Mouse (Mus musculus) lung, embryonic 16.5 days (tissue): ENCODE results near the gene Tmc4. TPM values are rescaled to one million over a fixed set of nuclear protein-coding genes. Genes with fewer than 3 reads are reported as not detected.
A peak's percentile ranks its signal among the peaks of the same experiment; 100 is the strongest.

ENCODE experiments used
- ATAC-seq: fragments of 200-750 bp; cut with Nextera tagmentation; 2 replicates; pipeline ENCODE4 v1.8.0; 2017; ENCODE audit warnings: low read depth, mild to moderate bottlenecking, moderate library complexity
- H3K27ac ChIP-seq: fragments of 300-500 bp; sonication (generic); 2 replicates; pipeline ENCODE4 v1.5.1; 2014; ENCODE audit warnings: mild to moderate bottlenecking, control low read depth, low read length
- H3K27me3 ChIP-seq: fragments of 300-500 bp; sonication (generic); 2 replicates; pipeline ENCODE4 v1.6.1; 2014; ENCODE audit warnings: low read depth, low read length, mixed read lengths; ENCODE audit not compliant: control insufficient read depth, insufficient read depth
- H3K36me3 ChIP-seq: fragments of 300-500 bp; sonication (generic); 2 replicates; pipeline ENCODE4 v1.6.1; 2014; ENCODE audit warnings: low read length; ENCODE audit not compliant: control insufficient read depth, insufficient read depth
- H3K4me1 ChIP-seq: fragments of 300-500 bp; sonication (generic); replicated peaks from 2 replicates; pipeline ENCODE4 v1.6.1; 2014; ENCODE audit warnings: low read length, mixed read lengths; ENCODE audit not compliant: control insufficient read depth, insufficient read depth
- H3K4me2 ChIP-seq: fragments of 300-500 bp; sonication (generic); 2 replicates; pipeline ENCODE4 v1.6.1; 2014; ENCODE audit warnings: low read depth, low read length, control low read depth
- H3K4me3 ChIP-seq: fragments of 300-500 bp; sonication (generic); 2 replicates; pipeline ENCODE4 v1.5.1; 2014; ENCODE audit warnings: mild to moderate bottlenecking, low read length, control low read depth
- H3K9ac ChIP-seq: fragments of 300-500 bp; sonication (generic); 2 replicates; pipeline ENCODE4 v1.6.1; 2014; ENCODE audit warnings: low read length, control low read depth
- H3K9me3 ChIP-seq: fragments of 300-500 bp; sonication (generic); 2 replicates; pipeline ENCODE4 v1.6.1; 2016; ENCODE audit warnings: low read length; ENCODE audit not compliant: control insufficient read depth
- WGBS: fragments of 180-500 bp; shearing (Covaris S2); extraction: QIAGEN DNeasy Blood & Tissue Kit; methylation state at CpG from one replicate; pipeline ENCODE4 v1.1.7; 2014; 5-methylcytosine and 5-hydroxymethylcytosine counted together
- polyA plus RNA-seq: library from polyadenylated mRNA; unstranded; fragments of >200 nt; fragmentation: Nextera tagmentation; extraction: Ambion mirVana; gene quantifications from 2 replicates; pipeline ENCODE4 v1.2.1, GENCODE M21; 2015

The Tmc4 gene
- polyA plus RNA-seq, 1 experiment from 2014 or later = 33.8 TPM

GRCm38 (mm10) chr7:3646641-3647040, 30.7 kb downstream of the Tmc4 start:
- peak overlapping the region; percentile 98 for H3K4me3 ChIP-seq
- peaks cover 33% of the 10 kb centered on the region for H3K4me1 ChIP-seq
- H3K27ac ChIP-seq = no peak overlapping the region
- no peaks in the 10 kb centered on the region for H3K9me3 ChIP-seq
- no peak for ATAC-seq
- H3K9ac ChIP-seq = peak overlapping the region; percentile 97
- peaks cover 17% of the 10 kb centered on the region for H3K36me3 ChIP-seq
- 50% methylated on average over 4 of the region's 4 CpGs for WGBS
- H3K27me3 ChIP-seq = no peaks in the 10 kb centered on the region
- H3K4me2 ChIP-seq = peak overlapping the region; percentile 93

GRCm38 (mm10) chr7:3646188-3646587, 31.2 kb downstream of the Tmc4 start:
- Histone ChIP-seq H3K4me3 (peak overlapping the region; percentile 98), H3K27ac (no peak overlapping the region; the same call in none of the 2 replicates), H3K4me2 (peak overlapping the region; percentile 93), H3K27me3 (no peaks in the 10 kb centered on the region), H3K4me1 (peaks cover 33% of the 10 kb centered on the region), H3K9me3 (no peaks in the 10 kb centered on the region), H3K36me3 (peaks cover 12% of the 10 kb centered on the region), H3K9ac (peak overlapping the region; percentile 97)
- 6% methylated on average over 9 of the region's 9 CpGs for WGBS
- ATAC-seq = no peak

- peak overlapping the region; percentile 93 for H3K4me2 ChIP-seq
- WGBS = 0% methylated on average over 51 of the region's 58 CpGs
- H3K4me1 ChIP-seq = peaks cover 33% of the 10 kb centered on the region
- H3K27me3 ChIP-seq = no peaks in the 10 kb centered on the region
- peak overlapping the region; percentile 99 for H3K27ac ChIP-seq
- H3K36me3 ChIP-seq = peaks cover 11% of the 10 kb centered on the region
- peak overlapping the region; percentile 97 for H3K9ac ChIP-seq
- peak overlapping the region; percentile 98 for H3K4me3 ChIP-seq
- H3K9me3 ChIP-seq = no peaks in the 10 kb centered on the region
- peak; percentile 0; the same call in 1 of the 2 replicates for ATAC-seq
These were observed 31.8 kb downstream of the Tmc4 start for GRCm38 (mm10) chr7:3645488-3646025.

- WGBS = 0% methylated on average over 57 of the region's 58 CpGs
- Histone ChIP-seq H3K4me2 (peak within 1 kb of the TSS; percentile 93), H3K27ac (peak within 1 kb of the TSS; percentile 99), H3K9me3 (no peaks in the 10 kb centered on the region), H3K27me3 (no peaks in the 10 kb centered on the region), H3K9ac (peak within 1 kb of the TSS; percentile 97), H3K4me3 (peak within 1 kb of the TSS; percentile 98), H3K4me1 (peaks cover 33% of the 10 kb centered on the region), H3K36me3 (peaks cover 10% of the 10 kb centered on the region)
- ATAC-seq = peak; percentile 98
These were observed 32.5 kb downstream of the Tmc4 start, which contains the start of gene Cnot3 for GRCm38 (mm10) chr7:3644672-3645487. Gene Cnot3 (plus strand): TSS chr7:3645268.

- ATAC-seq = no peak
- Histone ChIP-seq H3K36me3 (peaks cover 14% of the 10 kb centered on the region), H3K9ac (peak overlapping the region; percentile 42), H3K27ac (peak overlapping the region; percentile 82), H3K9me3 (no peaks in the 10 kb centered on the region), H3K4me3 (peak overlapping the region; percentile 56), H3K27me3 (no peaks in the 10 kb centered on the region), H3K4me1 (peaks cover 33% of the 10 kb centered on the region), H3K4me2 (peak overlapping the region; percentile 71)
- WGBS = 1% methylated on average over 11 of the region's 11 CpGs
These were observed 33.0 kb downstream of the Tmc4 start for GRCm38 (mm10) chr7:3644348-3644671.

- Histone ChIP-seq H3K4me1 (peaks cover 33% of the 10 kb centered on the region), H3K27me3 (no peaks in the 10 kb centered on the region), H3K9me3 (no peaks in the 10 kb centered on the region), H3K4me3 (peak overlapping the region; percentile 56), H3K27ac (peak overlapping the region; percentile 82; the same call in 1 of the 2 replicates), H3K36me3 (peaks cover 14% of the 10 kb centered on the region; the same call in 1 of the 2 replicates), H3K9ac (peak overlapping the region; percentile 42), H3K4me2 (peak overlapping the region; percentile 71)
- no peak for ATAC-seq
- whole genome bisulfite sequencing = 16% methylated on average over 9 of the region's 9 CpGs
These were observed 33.5 kb downstream of the Tmc4 start for GRCm38 (mm10) chr7:3643843-3644242.

- 65% methylated on average over 5 of the region's 5 CpGs for WGBS
- Histone ChIP-seq H3K9me3 (no peaks in the 10 kb centered on the region), H3K9ac (no peak overlapping the region), H3K27ac (no peak overlapping the region), H3K36me3 (peaks cover 16% of the 10 kb centered on the region; the same call in 1 of the 2 replicates), H3K4me2 (no peak overlapping the region; the same call in 1 of the 2 replicates), H3K4me1 (peaks cover 30% of the 10 kb centered on the region), H3K4me3 (no peak overlapping the region), H3K27me3 (no peaks in the 10 kb centered on the region)
- no peak for ATAC-seq
These were observed 33.9 kb downstream of the Tmc4 start for GRCm38 (mm10) chr7:3643412-3643811.

- ATAC-seq = no peak; the same call in 1 of the 2 replicates
- H3K9me3 ChIP-seq = no peaks in the 10 kb centered on the region
These were observed 46.9 kb downstream of the Tmc4 start for GRCm38 (mm10) chr7:3630478-3630815.

More at GRCm38 (mm10) chr7:3630478-3630815, 46.9 kb downstream of the Tmc4 start:
- peaks cover 2% of the 10 kb centered on the region; the same call in 1 of the 2 replicates for H3K36me3 ChIP-seq
- H3K4me3 ChIP-seq = peak overlapping the region; percentile 61
- no peak overlapping the region for H3K27ac ChIP-seq
- 50% methylated on average over 3 of the region's 3 CpGs for WGBS
- peak overlapping the region; percentile 77 for H3K9ac ChIP-seq
- peak overlapping the region; percentile 84 for H3K4me2 ChIP-seq
- H3K4me1 ChIP-seq = peaks cover 17% of the 10 kb centered on the region
- no peaks in the 10 kb centered on the region for H3K27me3 ChIP-seq
